In genomic region chr2:161108085-161108927, GRCm38 (mm10) we compare ENCODE assay signal across 8 mouse cellular contexts. TPM values are rescaled to one million over a fixed set of nuclear protein-coding genes. Genes with fewer than 3 reads are reported as not detected.
DNase-seq lines count a peak whose midpoint lies in the region; ATAC-seq and TF ChIP-seq lines count a peak whose summit lies in the region.

No protein-coding gene starts in this region.

- no peak for TF ChIP-seq CTCF in bone marrow, adult 2 months (IDR thresholded peaks at IDR 0.05; ENCODE audit: control insufficient read depth, insufficient read depth, low read length)

- H3K4me1 ChIP-seq in bone marrow, adult 2 months (ENCODE audit: control insufficient read depth, insufficient read depth, low read length), result no peaks in the 10 kb centered on the region
- H3K4me1 ChIP-seq in forebrain, embryonic 16.5 days (replicated peaks; ENCODE audit: control insufficient read depth, insufficient read depth, low read length), result peaks cover 19% of the 10 kb centered on the region

- WGBS in bone marrow, adult 2 months, result under 1% methylated on average over 74 of the region's 77 CpGs
- WGBS in forebrain, embryonic 16.5 days, result under 1% methylated on average over 77 of the region's 77 CpGs

- no peaks in the 10 kb centered on the region for H3K36me3 ChIP-seq in forebrain, embryonic 16.5 days (ENCODE audit: control insufficient read depth, insufficient read depth)

- H3K27ac ChIP-seq in bone marrow, adult 2 months (ENCODE audit: control insufficient read depth, insufficient read depth, low read depth, low read length, poor library complexity), result peak overlapping the region; percentile 85
- peak overlapping the region; percentile 98 for H3K27ac ChIP-seq in forebrain, embryonic 16.5 days (ENCODE audit: low read length)

- H3K9me3 ChIP-seq in forebrain, embryonic 16.5 days (ENCODE audit: control insufficient read depth, low read length), result no peaks in the 10 kb centered on the region

- peak; percentile 44 for ATAC-seq in forebrain, embryonic 16.5 days

- H3K27me3 ChIP-seq in forebrain, embryonic 16.5 days (replicated peaks; ENCODE audit: control insufficient read depth, insufficient read depth, low read length), result no peaks in the 10 kb centered on the region

- H3K4me2 ChIP-seq in forebrain, embryonic 16.5 days (ENCODE audit: low read length), result peak overlapping the region; percentile 73

- DNase-seq in adrenal gland, adult 18-20 months (ENCODE audit: low spot score in 2 of 2), result peak; percentile 52 to 57
- DNase-seq in adrenal gland, adult (ENCODE audit: inconsistent age in 2 of 2, low spot score in 1 of 2), result no peak
- DNase-seq in heart, postnatal 25 days (ENCODE audit: low spot score), result peak; percentile 19
- peak; percentile 43 to 44 for DNase-seq in layer of hippocampus, postnatal 36 days
- peak; percentile 54 to 76 for DNase-seq in lung, postnatal 4 days
- peak; percentile 57 to 59 for DNase-seq in spleen, adult 18-20 months

- peak overlapping the region; percentile 88 for H3K9ac ChIP-seq in forebrain, embryonic 16.5 days (replicated peaks; ENCODE audit: low read depth, low read length)

- TF ChIP-seq POLR2A in bone marrow, adult 2 months (IDR thresholded peaks at IDR 0.05; ENCODE audit: borderline replicate concordance, control insufficient read depth, low read depth, low read length), result no peak

- H3K4me3 ChIP-seq in bone marrow, adult 2 months (replicated peaks; ENCODE audit: control insufficient read depth, low read depth, low read length), result peak overlapping the region; percentile 72
- H3K4me3 ChIP-seq in forebrain, embryonic 16.5 days (replicated peaks; ENCODE audit: low read length), result peak overlapping the region; percentile 72

- intact Hi-C loops in heart, postnatal 25 days (cut with DNase I), result no loop called here

RNA-seq across cellular contexts. Expression of gene Chd6, which starts 0.6 kb away (rescaled TPM):
- total RNA-seq in adrenal gland, adult 18-20 months (2021), result 10 to 100 TPM; 20.9 to 26.9 TPM
- polyA plus RNA-seq in bone marrow, adult 2 months (2011; ENCODE audit: insufficient read depth, insufficient read length, low replicate concordance, missing spikeins), result 21.7 and 22.2 TPM in 2 replicates
- 33.5 and 37.0 TPM in 2 replicates for polyA plus RNA-seq in forebrain, embryonic 16.5 days (2015; fragmentation: Nextera tagmentation; extraction: Ambion mirVana)
- total RNA-seq in heart, postnatal 25 days (2021), result 10 to 100 TPM; 64.1 to 65.6 TPM
- total RNA-seq in layer of hippocampus, postnatal 36 days (2021), result 10 to 100 TPM; 50.9 to 52.1 TPM

Comparison
In these comparisons a context has a peak if more than half of its experiments do, and no peak if none do; other contexts are left out.
1. DNase-seq: peak in adrenal gland, adult 18-20 months (2 of 2), heart, postnatal 25 days (single experiment), layer of hippocampus, postnatal 36 days (2 of 2), lung, postnatal 4 days (2 of 2) and spleen, adult 18-20 months (2 of 2); none in adrenal gland, adult (0 of 2).